Mouse (Mus musculus) kidney, adult 9 months (tissue): Measurements from ENCODE around the gene Eif2d.
"Not testable (repeated sequence)": the region's sequence is repeated elsewhere in the genome, so short reads cannot be mapped to it uniquely, and the experiment has no call there.

Experiments
- DNase-seq: peaks from one replicate; pipeline ENCODE4 v3.0.0; 2022

Eif2d gene

GRCm38 (mm10) chr1:131139102-131140095 is 13.6 kb upstream of the Eif2d start:
- no peak for DNase-seq

- no peak for DNase-seq
Observed at GRCm38 (mm10) chr1:131141449-131141848, 11.5 kb upstream of the Eif2d start.

- DNase-seq = no peak
Observed at GRCm38 (mm10) chr1:131142472-131142871, 10.5 kb upstream of the Eif2d start.

GRCm38 (mm10) chr1:131145222-131145621 is 7.8 kb upstream of the Eif2d start:
- not testable (repeated sequence) for DNase-seq

GRCm38 (mm10) chr1:131146181-131146614 is 6.8 kb upstream of the Eif2d start:
- no peak for DNase-seq

GRCm38 (mm10) chr1:131149496-131149895 is 3.5 kb upstream of the Eif2d start:
- DNase-seq = no peak

- peak; percentile 39 for DNase-seq
Observed at GRCm38 (mm10) chr1:131155456-131155855, 2.5 kb downstream of the Eif2d start.

- not testable (repeated sequence) for DNase-seq
Observed at GRCm38 (mm10) chr1:131159573-131160327, 6.8 kb downstream of the Eif2d start.

- DNase-seq = no peak
Observed at GRCm38 (mm10) chr1:131161091-131161490, 8.1 kb downstream of the Eif2d start.

- DNase-seq = no peak
Observed at GRCm38 (mm10) chr1:131164427-131164826, 11.4 kb downstream of the Eif2d start.

- DNase-seq = no peak
Observed at GRCm38 (mm10) chr1:131167612-131168011, 14.6 kb downstream of the Eif2d start.

- peak; percentile 40 for DNase-seq
Observed at GRCm38 (mm10) chr1:131173001-131173400, 20.0 kb downstream of the Eif2d start.

GRCm38 (mm10) chr1:131173809-131174208 is 20.8 kb downstream of the Eif2d start:
- peak; percentile 28 for DNase-seq

- no peak for DNase-seq
Observed at GRCm38 (mm10) chr1:131174299-131174861, 21.4 kb downstream of the Eif2d start.

GRCm38 (mm10) chr1:131175189-131175588 is 22.2 kb downstream of the Eif2d start:
- no peak for DNase-seq

GRCm38 (mm10) chr1:131175819-131176218 is 22.8 kb downstream of the Eif2d start:
- no peak for DNase-seq

GRCm38 (mm10) chr1:131177249-131177648 is 24.3 kb downstream of the Eif2d start:
- no peak for DNase-seq

- DNase-seq = no peak
Observed at GRCm38 (mm10) chr1:131178083-131178482, 25.1 kb downstream of the Eif2d start.

GRCm38 (mm10) chr1:131180386-131180785 is 27.4 kb downstream of the Eif2d start:
- DNase-seq = no peak

GRCm38 (mm10) chr1:131181642-131182527 is 28.9 kb downstream of the Eif2d start:
- DNase-seq = peak; percentile 86

- no peak for DNase-seq
Observed at GRCm38 (mm10) chr1:131183201-131183600, 30.2 kb downstream of the Eif2d start.
